Mouse (Mus musculus) kidney, postnatal 10 days (tissue): ENCODE data around the gene Tmem161b.
"Not testable (repeated sequence)": the region's sequence is repeated elsewhere in the genome, so short reads cannot be mapped to it uniquely, and the experiment has no call there.

ENCODE experiments used
- DNase-seq: peaks from one replicate; pipeline ENCODE4 v3.0.0; 2021; ENCODE audit warnings: mixed read lengths

Tmem161b gene

GRCm38 (mm10) chr13:84221820-84222681 lies at the start of gene Tmem161b:
Gene Tmem161b (plus strand): TSS chr13:84222296.
- peak; percentile 93 for DNase-seq

- not testable (repeated sequence) for DNase-seq
These were observed 36.3 kb upstream of the Tmem161b start for GRCm38 (mm10) chr13:84185835-84186234.

- DNase-seq: no peak
These were observed 29.4 kb upstream of the Tmem161b start for GRCm38 (mm10) chr13:84192723-84193122.

GRCm38 (mm10) chr13:84222682-84222992 lies 541 bp downstream of the Tmem161b start:
- no peak for DNase-seq

GRCm38 (mm10) chr13:84223018-84223417 lies 922 bp downstream of the Tmem161b start:
- DNase-seq: no peak

- no peak for DNase-seq
These were observed 11.9 kb downstream of the Tmem161b start for GRCm38 (mm10) chr13:84234019-84234418.

GRCm38 (mm10) chr13:84236768-84237167 lies 14.7 kb downstream of the Tmem161b start:
- DNase-seq: no peak

GRCm38 (mm10) chr13:84238184-84238583 lies 16.1 kb downstream of the Tmem161b start:
- DNase-seq: no peak

GRCm38 (mm10) chr13:84248065-84248464 lies 26.0 kb downstream of the Tmem161b start:
- DNase-seq: no peak

GRCm38 (mm10) chr13:84251295-84251694 lies 29.2 kb downstream of the Tmem161b start:
- no peak for DNase-seq

GRCm38 (mm10) chr13:84255047-84255446 lies 33.0 kb downstream of the Tmem161b start:
- no peak for DNase-seq

GRCm38 (mm10) chr13:84264418-84264817 lies 42.3 kb downstream of the Tmem161b start:
- not testable (repeated sequence) for DNase-seq

- no peak for DNase-seq
These were observed 54.1 kb downstream of the Tmem161b start for GRCm38 (mm10) chr13:84276246-84276645.

GRCm38 (mm10) chr13:84280352-84280751 lies 58.3 kb downstream of the Tmem161b start:
- DNase-seq: no peak

GRCm38 (mm10) chr13:84282966-84283365 lies 60.9 kb downstream of the Tmem161b start:
- DNase-seq: no peak

GRCm38 (mm10) chr13:84284764-84285558 lies 62.9 kb downstream of the Tmem161b start:
- no peak for DNase-seq

GRCm38 (mm10) chr13:84285559-84285945 lies 63.5 kb downstream of the Tmem161b start:
- DNase-seq: no peak

- no peak for DNase-seq
These were observed 77.5 kb downstream of the Tmem161b start for GRCm38 (mm10) chr13:84299445-84300053.

- DNase-seq: no peak
These were observed 121.2 kb downstream of the Tmem161b start for GRCm38 (mm10) chr13:84343272-84343671.

- DNase-seq: no peak
These were observed 121.8 kb downstream of the Tmem161b start for GRCm38 (mm10) chr13:84343691-84344495.

- DNase-seq: no peak
These were observed 122.6 kb downstream of the Tmem161b start for GRCm38 (mm10) chr13:84344711-84345110.

- DNase-seq: peak; percentile 8
These were observed 123.0 kb downstream of the Tmem161b start for GRCm38 (mm10) chr13:84345114-84345513.
